Mouse (Mus musculus): Measurements from ENCODE around the gene Arhgef28. TPM values are rescaled to one million over a fixed set of nuclear protein-coding genes. Genes with fewer than 3 reads are reported as not detected.

Gene Arhgef28
- polyA plus RNA-seq, 1 experiment from 2014 or later, result 10.7 TPM

DNA sequence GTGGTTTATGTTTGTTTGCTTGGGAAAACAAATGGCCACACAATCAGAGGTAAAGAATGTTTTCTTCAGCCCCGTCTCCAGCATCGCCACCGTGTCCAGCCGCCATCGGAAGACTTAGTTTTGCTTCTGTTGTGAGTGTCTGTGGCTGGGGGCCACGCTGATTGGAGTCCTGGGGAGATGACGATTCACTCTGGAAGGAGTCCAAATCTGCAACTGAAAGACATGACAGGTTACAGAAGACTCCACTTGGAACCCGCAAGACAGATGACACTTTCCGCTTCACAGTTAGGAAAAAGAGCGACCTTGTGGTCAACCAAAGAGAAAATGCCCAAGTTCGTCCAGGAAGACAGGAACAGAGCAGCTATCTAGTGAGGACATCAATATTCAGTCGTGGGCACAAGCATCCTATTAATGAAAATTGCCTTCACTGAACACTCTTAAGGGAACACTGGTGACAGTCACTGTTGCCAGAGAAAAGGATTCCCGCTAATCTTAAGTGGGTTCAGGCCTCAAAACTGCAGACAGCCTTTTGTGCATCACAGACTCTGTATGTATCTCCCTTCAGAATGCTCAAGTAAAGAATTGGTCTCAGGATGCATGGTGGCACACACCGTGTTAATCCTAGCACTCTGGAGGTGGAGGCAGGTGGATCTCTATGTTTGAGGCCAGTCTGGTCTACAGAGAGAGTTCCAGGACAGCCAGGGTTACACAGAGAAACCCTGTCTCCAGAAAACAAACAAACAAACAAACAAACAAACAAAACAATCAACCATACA is 306.4 kb downstream of the Arhgef28 start:
- Histone ChIP-seq H3K9me3 (replicated peaks) (no peaks in the 10 kb centered on the region), H3K27ac (no peak overlapping the region), H3K27me3 (no peaks in the 10 kb centered on the region), H3K4me1 (replicated peaks) (no peaks in the 10 kb centered on the region), H3K4me3 (no peak overlapping the region), H3K36me3 (no peaks in the 10 kb centered on the region), H3K9ac (no peak overlapping the region), H3K4me2 (no peak overlapping the region)
- no peak for ATAC-seq (replicated peaks; ENCODE audit: insufficient number of reproducible peaks, insufficient read depth, low FRiP score, low read depth)
- WGBS, result 67% methylated on average over 14 of the region's 14 CpGs

DNA sequence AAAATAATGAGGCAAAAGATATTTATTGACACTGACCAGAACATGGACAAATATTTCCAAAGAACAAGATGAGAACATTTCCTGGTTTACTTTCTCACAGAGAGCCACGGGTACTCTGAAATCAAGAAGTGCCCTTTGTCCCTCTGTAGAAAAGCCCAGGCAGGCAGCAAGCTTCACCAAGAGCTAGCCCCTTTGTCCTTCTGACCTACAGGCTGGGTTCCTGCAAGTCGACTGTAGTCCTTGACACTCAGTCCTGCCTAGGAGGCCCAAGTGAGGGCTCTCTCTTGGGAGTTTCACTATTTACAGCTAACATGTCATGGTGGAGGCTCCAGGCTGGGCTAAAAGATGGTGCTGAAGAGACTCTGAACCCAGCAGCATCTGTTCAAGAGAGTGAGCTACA is 307.6 kb downstream of the Arhgef28 start:
- H3K4me1 ChIP-seq (replicated peaks), result no peaks in the 10 kb centered on the region
- no peaks in the 10 kb centered on the region for H3K9me3 ChIP-seq (replicated peaks)
- no peaks in the 10 kb centered on the region for H3K36me3 ChIP-seq
- no peak overlapping the region for H3K27ac ChIP-seq
- no peaks in the 10 kb centered on the region for H3K27me3 ChIP-seq
- no peak overlapping the region for H3K9ac ChIP-seq
- no peak overlapping the region for H3K4me2 ChIP-seq
- WGBS, result 57% methylated on average over 2 of the region's 2 CpGs
- H3K4me3 ChIP-seq, result no peak overlapping the region
- no peak for ATAC-seq (replicated peaks; ENCODE audit: insufficient number of reproducible peaks, insufficient read depth, low FRiP score, low read depth)

DNA sequence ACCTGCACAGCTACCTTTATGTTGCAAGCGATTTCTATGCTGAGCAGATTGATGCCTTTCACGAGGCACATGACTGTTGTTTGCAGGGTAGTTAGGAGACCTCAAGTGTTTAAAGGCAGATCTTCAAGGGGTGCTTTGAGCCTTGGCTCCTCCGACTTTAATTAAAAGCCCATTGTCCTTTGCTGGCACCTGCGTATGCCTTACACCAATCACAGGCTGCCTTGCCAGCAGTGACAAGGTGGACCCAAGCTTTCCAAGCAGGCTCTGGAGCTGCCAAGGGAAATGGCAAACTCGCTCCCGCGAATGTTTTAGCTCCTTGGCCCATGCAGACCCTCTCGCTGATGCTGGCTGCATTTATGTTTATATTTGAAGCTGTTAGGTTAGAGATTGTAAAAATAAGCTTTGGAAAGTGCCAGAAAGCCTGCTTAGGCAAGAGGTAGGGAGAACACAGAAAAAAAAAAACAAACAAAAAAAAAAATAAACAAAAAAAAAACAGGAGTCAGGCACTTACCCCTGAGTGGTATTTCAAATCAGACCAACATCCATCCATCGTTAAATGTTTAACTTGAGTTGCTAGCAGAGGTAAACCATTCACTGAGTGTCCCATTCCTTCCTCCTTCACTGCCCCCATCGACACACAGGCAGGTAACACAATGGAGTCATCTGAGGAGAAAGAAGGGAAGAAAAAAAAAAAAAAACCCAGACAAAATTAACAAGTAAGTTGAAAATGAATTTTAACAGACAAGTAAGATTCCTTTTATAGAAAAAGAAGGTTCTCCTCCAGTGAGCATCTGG is 313.0 kb downstream of the Arhgef28 start:
- 61% methylated on average over 10 of the region's 10 CpGs for WGBS
- ATAC-seq (replicated peaks; ENCODE audit: insufficient number of reproducible peaks, insufficient read depth, low FRiP score, low read depth), result no peak
- Histone ChIP-seq H3K27me3 (no peaks in the 10 kb centered on the region), H3K36me3 (no peaks in the 10 kb centered on the region), H3K9me3 (replicated peaks) (no peaks in the 10 kb centered on the region), H3K4me1 (replicated peaks) (no peaks in the 10 kb centered on the region), H3K27ac (no peak overlapping the region), H3K9ac (no peak overlapping the region), H3K4me2 (no peak overlapping the region), H3K4me3 (no peak overlapping the region)

DNA sequence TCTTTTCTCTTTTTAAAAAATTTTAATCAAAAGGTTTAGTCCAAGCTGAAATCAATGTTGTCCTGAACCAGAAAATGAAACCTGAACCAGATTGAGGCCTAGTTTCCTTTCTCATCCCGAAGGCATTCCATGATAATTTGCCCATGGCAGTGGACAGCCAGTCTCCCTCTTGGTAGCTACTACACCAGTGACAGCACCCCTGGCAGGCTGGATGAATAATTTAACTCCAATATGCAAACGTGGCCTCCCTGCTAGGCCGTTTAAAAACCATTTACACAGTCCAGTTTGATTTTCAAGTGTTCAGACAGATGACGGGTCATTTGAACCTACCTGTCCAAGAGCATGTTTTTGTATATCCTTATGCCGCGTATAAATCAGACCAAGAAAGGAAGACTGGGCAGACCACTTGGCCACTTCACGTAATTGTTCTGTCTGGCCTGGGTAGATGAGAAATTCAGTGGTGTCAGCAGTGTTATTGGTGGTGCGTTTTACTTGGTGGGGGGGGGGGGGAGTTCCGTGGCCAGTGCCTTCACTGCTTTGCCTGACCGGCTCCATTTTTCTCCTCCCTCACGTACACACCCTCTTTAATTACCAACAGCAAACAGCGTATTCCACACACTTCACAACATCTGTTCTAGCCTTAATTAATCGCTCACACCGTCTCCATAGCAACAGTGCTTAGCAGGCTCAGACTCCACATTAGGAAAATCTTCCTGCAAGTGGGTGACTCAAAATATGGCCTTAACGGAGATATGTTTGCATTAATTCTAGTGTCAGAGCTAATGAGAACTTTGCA is 314.0 kb downstream of the Arhgef28 start:
- 78% methylated on average over 15 of the region's 15 CpGs for WGBS
- Histone ChIP-seq H3K9ac (no peak overlapping the region), H3K4me2 (no peak overlapping the region), H3K4me3 (no peak overlapping the region), H3K36me3 (no peaks in the 10 kb centered on the region), H3K27me3 (no peaks in the 10 kb centered on the region), H3K9me3 (replicated peaks) (no peaks in the 10 kb centered on the region), H3K27ac (no peak overlapping the region), H3K4me1 (replicated peaks) (no peaks in the 10 kb centered on the region)
- ATAC-seq (replicated peaks; ENCODE audit: insufficient number of reproducible peaks, insufficient read depth, low FRiP score, low read depth), result no peak

DNA sequence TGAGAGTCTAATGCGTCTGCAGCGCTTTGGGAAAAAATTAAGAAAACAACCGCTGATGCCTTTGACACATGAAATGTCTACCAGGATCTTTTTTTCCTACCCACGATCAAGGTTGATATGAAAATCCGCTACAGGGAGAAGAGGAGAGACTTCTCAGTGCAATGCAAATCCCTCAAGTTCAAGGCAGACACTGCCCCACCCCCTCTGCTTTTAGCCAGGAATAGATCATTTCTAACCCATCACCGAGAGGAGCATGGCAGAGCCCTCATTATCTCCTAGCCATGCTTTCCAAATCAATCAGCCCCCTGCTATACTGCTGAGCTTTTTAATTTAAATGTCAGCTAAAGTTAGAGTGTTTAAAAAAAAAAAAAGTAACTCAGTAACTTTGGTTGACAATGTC is 318.2 kb downstream of the Arhgef28 start:
- ATAC-seq (replicated peaks; ENCODE audit: insufficient number of reproducible peaks, insufficient read depth, low FRiP score, low read depth), result no peak
- H3K9me3 ChIP-seq (replicated peaks), result no peaks in the 10 kb centered on the region
- no peaks in the 10 kb centered on the region for H3K4me1 ChIP-seq (replicated peaks)
- WGBS, result 62% methylated on average over 6 of the region's 6 CpGs
- no peaks in the 10 kb centered on the region for H3K36me3 ChIP-seq
- H3K4me3 ChIP-seq, result no peak overlapping the region
- H3K9ac ChIP-seq, result no peak overlapping the region
- H3K27me3 ChIP-seq, result no peaks in the 10 kb centered on the region
- no peak overlapping the region for H3K4me2 ChIP-seq
- no peak overlapping the region for H3K27ac ChIP-seq

DNA sequence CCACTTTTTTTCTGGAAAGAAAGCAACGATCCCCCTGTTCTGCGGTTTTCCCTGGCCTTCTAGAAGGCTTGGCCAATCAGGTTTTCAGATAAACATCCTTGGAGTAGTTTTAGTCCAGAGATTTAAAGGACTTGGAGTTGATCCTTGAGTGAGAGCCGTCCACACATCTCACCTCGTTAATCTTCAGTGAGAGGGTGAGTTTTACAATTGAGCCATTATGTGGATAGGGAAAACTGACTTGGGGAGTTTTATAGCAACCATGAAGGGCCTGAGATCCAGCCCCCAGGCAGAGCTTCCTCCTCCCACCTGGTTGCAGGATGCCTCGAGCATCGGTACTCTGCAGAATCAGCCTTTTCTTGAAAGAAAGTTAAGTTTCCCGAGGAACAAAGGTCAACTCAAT is 318.7 kb downstream of the Arhgef28 start:
- no peak overlapping the region for H3K4me2 ChIP-seq
- ATAC-seq (replicated peaks; ENCODE audit: insufficient number of reproducible peaks, insufficient read depth, low FRiP score, low read depth), result no peak
- WGBS, result 48% methylated on average over 7 of the region's 7 CpGs

DNA sequence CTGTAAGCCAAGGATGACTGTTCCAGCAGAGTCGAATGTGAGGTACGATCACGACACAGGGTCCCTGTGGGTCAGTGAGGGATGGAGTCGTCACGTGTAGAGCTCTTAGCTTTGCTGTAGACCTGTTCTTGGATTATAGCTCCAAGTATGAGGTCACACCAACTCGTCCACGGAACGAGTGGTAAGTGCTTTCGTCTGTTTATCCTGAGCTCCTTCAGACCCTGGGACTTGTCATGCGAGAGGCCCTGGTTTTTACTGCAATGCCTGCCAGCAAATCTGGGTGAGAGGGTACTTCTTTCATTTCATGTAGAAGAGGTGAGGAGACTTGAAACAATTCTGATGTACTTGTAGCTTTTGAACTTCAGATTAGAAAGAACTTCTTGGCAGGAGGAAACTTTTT is 322.6 kb downstream of the Arhgef28 start:
- H3K4me2 ChIP-seq, result no peak overlapping the region
- no peak for ATAC-seq (replicated peaks; ENCODE audit: insufficient number of reproducible peaks, insufficient read depth, low FRiP score, low read depth)
- H3K4me3 ChIP-seq, result no peak overlapping the region
- H3K9ac ChIP-seq, result no peak overlapping the region
- no peaks in the 10 kb centered on the region for H3K4me1 ChIP-seq (replicated peaks)
- H3K27ac ChIP-seq, result no peak overlapping the region
- no peaks in the 10 kb centered on the region for H3K9me3 ChIP-seq (replicated peaks)
- no peaks in the 10 kb centered on the region for H3K27me3 ChIP-seq
- H3K36me3 ChIP-seq, result no peaks in the 10 kb centered on the region
- WGBS, result 60% methylated on average over 10 of the region's 10 CpGs

More for the DNA sequence above, 318.7 kb downstream of the Arhgef28 start:
- H3K27ac ChIP-seq, result no peak overlapping the region
- H3K4me1 ChIP-seq (replicated peaks), result no peaks in the 10 kb centered on the region
- H3K4me3 ChIP-seq, result no peak overlapping the region
- no peaks in the 10 kb centered on the region for H3K27me3 ChIP-seq
- H3K36me3 ChIP-seq, result no peaks in the 10 kb centered on the region
- H3K9me3 ChIP-seq (replicated peaks), result no peaks in the 10 kb centered on the region
- no peak overlapping the region for H3K9ac ChIP-seq

DNA sequence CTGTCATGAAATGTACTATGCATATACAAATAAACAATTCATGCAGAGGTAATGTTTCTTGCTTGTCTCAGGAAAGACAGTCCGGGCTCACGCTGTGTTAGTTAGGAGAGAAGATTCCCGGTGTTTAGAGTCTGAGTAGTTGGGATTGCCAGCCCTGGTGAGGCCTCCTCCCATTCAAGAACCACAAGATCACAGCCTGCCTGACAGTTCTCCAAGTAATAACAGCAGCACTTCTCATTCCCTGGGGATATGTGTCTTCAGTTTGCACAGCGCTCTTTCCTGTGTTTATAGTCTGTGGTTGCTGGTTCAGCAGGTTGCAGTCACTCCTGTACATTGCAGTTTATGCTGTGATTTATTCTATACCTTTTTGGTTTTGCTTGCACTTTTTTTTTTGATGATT is 329.8 kb downstream of the Arhgef28 start:
- Histone ChIP-seq H3K4me1 (replicated peaks) (no peaks in the 10 kb centered on the region), H3K9ac (no peak overlapping the region), H3K9me3 (replicated peaks) (no peaks in the 10 kb centered on the region), H3K36me3 (no peaks in the 10 kb centered on the region), H3K27ac (no peak overlapping the region), H3K4me3 (no peak overlapping the region), H3K27me3 (no peaks in the 10 kb centered on the region), H3K4me2 (no peak overlapping the region)
- ATAC-seq (replicated peaks; ENCODE audit: insufficient number of reproducible peaks, insufficient read depth, low FRiP score, low read depth), result no peak
- WGBS, result 71% methylated on average over 4 of the region's 4 CpGs

DNA sequence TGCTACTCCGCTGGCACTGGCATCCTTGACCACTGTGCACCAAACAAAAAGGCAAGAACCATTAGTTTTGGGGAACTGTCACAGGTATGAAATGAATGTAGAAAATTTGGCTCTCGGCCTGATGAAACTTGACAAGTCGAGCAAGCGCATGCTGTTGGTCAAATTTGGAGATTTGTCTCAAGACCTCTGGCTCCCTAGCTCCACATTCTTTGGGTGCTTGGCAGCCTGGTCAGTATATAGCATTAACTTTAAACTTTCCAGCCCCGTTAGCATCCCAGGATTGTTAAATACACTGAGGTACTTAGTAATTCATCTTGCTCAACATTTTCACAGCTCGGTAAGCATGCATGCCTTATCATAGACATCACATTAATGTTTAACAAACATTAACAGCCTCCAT is 330.2 kb downstream of the Arhgef28 start:
- no peak for ATAC-seq (replicated peaks; ENCODE audit: insufficient number of reproducible peaks, insufficient read depth, low FRiP score, low read depth)
- H3K27ac ChIP-seq, result no peak overlapping the region
- H3K4me3 ChIP-seq, result no peak overlapping the region
- no peaks in the 10 kb centered on the region for H3K4me1 ChIP-seq (replicated peaks)
- H3K4me2 ChIP-seq, result no peak overlapping the region
- no peaks in the 10 kb centered on the region for H3K36me3 ChIP-seq
- no peaks in the 10 kb centered on the region for H3K27me3 ChIP-seq
- H3K9me3 ChIP-seq (replicated peaks), result no peaks in the 10 kb centered on the region
- WGBS, result 67% methylated on average over 6 of the region's 6 CpGs
- no peak overlapping the region for H3K9ac ChIP-seq

DNA sequence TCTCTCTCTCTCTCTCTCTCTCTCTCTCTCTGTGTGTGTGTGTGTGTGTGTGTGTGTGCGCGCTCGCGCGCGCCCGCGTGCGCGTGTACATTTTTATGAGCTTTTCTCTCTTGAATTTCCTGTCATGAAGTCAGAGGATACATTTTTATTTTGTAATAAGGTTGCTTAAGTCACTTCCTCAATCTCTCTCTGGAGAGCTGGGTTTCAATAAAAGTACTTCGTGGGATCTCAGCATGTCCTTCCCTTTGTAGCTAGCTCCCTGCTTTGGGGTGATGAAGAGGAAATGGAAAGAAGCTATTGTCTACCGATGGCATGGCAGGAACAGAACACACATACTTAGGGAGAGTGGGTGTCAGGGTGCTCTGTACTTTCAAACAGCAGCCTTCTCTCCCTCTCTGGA is 336.8 kb downstream of the Arhgef28 start:
- no peaks in the 10 kb centered on the region for H3K36me3 ChIP-seq
- no peak overlapping the region for H3K27ac ChIP-seq
- 85% methylated on average over 12 of the region's 12 CpGs for WGBS
- no peak overlapping the region for H3K4me3 ChIP-seq
- no peak overlapping the region for H3K4me2 ChIP-seq
- H3K4me1 ChIP-seq (replicated peaks), result no peaks in the 10 kb centered on the region
- H3K27me3 ChIP-seq, result no peaks in the 10 kb centered on the region
- no peak overlapping the region for H3K9ac ChIP-seq
- ATAC-seq (replicated peaks; ENCODE audit: insufficient number of reproducible peaks, insufficient read depth, low FRiP score, low read depth), result no peak
- no peaks in the 10 kb centered on the region for H3K9me3 ChIP-seq (replicated peaks)

DNA sequence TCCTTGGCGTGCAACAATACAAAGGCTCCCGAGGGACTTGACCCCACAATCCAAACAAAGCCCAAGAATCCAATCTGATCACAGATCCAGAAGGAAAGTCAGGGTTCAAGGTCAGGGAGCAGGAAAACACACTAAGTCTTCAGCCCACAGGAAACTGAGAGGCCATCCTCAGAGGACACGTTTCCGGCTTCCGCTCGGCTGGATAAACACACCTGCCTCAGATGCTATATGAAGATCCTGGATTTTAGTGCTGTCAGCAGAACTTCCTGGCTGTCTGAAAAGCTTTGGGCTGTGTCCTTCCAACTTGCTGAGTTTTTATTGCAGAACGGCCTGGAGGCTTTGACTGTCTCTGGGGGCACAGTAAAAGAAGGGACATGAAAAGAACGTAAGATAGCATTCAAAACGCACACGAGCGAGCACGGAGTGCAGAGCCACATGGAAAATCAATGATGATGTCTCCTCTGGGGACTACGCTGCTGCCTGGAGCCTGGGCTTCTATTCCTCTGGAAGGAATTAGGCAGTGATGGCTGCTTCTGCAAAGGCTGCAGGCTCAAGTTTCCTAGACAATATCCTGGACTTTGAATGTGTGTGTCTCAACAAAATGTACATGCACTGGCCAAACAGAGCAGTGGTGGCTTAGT is 338.8 kb downstream of the Arhgef28 start:
- no peaks in the 10 kb centered on the region for H3K9me3 ChIP-seq (replicated peaks)
- 65% methylated on average over 13 of the region's 13 CpGs for WGBS
- no peaks in the 10 kb centered on the region for H3K4me1 ChIP-seq (replicated peaks)
- H3K4me2 ChIP-seq, result no peak overlapping the region
- H3K9ac ChIP-seq, result no peak overlapping the region
- H3K27ac ChIP-seq, result peak overlapping the region; percentile 20; the same call in 1 of the 2 replicates
- ATAC-seq (replicated peaks; ENCODE audit: insufficient number of reproducible peaks, insufficient read depth, low FRiP score, low read depth), result no peak
- H3K27me3 ChIP-seq, result no peaks in the 10 kb centered on the region
- H3K36me3 ChIP-seq, result no peaks in the 10 kb centered on the region
- no peak overlapping the region for H3K4me3 ChIP-seq
